Mouse (Mus musculus) cerebellum, postnatal 14 days (tissue): ENCODE measurements around the gene Art4.
"Not testable (repeated sequence)": the region's sequence is repeated elsewhere in the genome, so short reads cannot be mapped to it uniquely, and the experiment has no call there.

Experiments used
- DNase-seq, 2 experiments: peaks; one replicate each; pipeline ENCODE4 v3.0.0; 2021; ENCODE audit warnings: mixed read lengths in 2 of 2

The Art4 gene

GRCm38 (mm10) chr6:136857186-136857872, at the start of gene Art4:
TSS of gene Art4 (minus strand) at chr6:136857733.
- no peak for DNase-seq

GRCm38 (mm10) chr6:136906937-136907293, 49.4 kb upstream of the Art4 start:
- no peak for DNase-seq

- no peak for DNase-seq
These were observed 48.9 kb upstream of the Art4 start for GRCm38 (mm10) chr6:136906283-136906936.

GRCm38 (mm10) chr6:136903885-136904470, 46.4 kb upstream of the Art4 start:
- no peak for DNase-seq

- no peak for DNase-seq
These were observed 45.0 kb upstream of the Art4 start for GRCm38 (mm10) chr6:136902527-136902926.

GRCm38 (mm10) chr6:136901010-136901409, 43.5 kb upstream of the Art4 start:
- DNase-seq, result no peak

GRCm38 (mm10) chr6:136900369-136901009, 43.0 kb upstream of the Art4 start:
- DNase-seq, result no peak

GRCm38 (mm10) chr6:136898954-136899353, 41.4 kb upstream of the Art4 start:
- no peak for DNase-seq

GRCm38 (mm10) chr6:136898222-136898621, 40.7 kb upstream of the Art4 start:
- DNase-seq, result no peak

- no peak for DNase-seq
These were observed 40.3 kb upstream of the Art4 start for GRCm38 (mm10) chr6:136897789-136898188.

GRCm38 (mm10) chr6:136894532-136895339, 37.2 kb upstream of the Art4 start:
- no peak for DNase-seq

- DNase-seq, result no peak
These were observed 34.5 kb upstream of the Art4 start for GRCm38 (mm10) chr6:136892002-136892401.

GRCm38 (mm10) chr6:136889554-136889953, 32.0 kb upstream of the Art4 start:
- no peak for DNase-seq

- DNase-seq, result no peak
These were observed 31.5 kb upstream of the Art4 start for GRCm38 (mm10) chr6:136889067-136889466.

- DNase-seq, result no peak
These were observed 30.3 kb upstream of the Art4 start for GRCm38 (mm10) chr6:136887854-136888253.

GRCm38 (mm10) chr6:136884766-136885165, 27.2 kb upstream of the Art4 start:
- not testable (repeated sequence) for DNase-seq

- no peak for DNase-seq
These were observed 26.4 kb upstream of the Art4 start for GRCm38 (mm10) chr6:136883961-136884360.

- no peak for DNase-seq
These were observed 25.9 kb upstream of the Art4 start for GRCm38 (mm10) chr6:136883431-136883915.

- DNase-seq, result no peak
These were observed 24.1 kb upstream of the Art4 start for GRCm38 (mm10) chr6:136881678-136882077.

GRCm38 (mm10) chr6:136875670-136876069, 18.1 kb upstream of the Art4 start, which contains the start of gene Mgp:
TSS of gene Mgp (minus strand) at chr6:136875823.
- peak in 1 of 2 experiments; percentile 9 for DNase-seq

GRCm38 (mm10) chr6:136874599-136874998, 17.1 kb upstream of the Art4 start:
- peak; percentile 19 to 26 for DNase-seq

- DNase-seq, result no peak
These were observed 11.4 kb upstream of the Art4 start for GRCm38 (mm10) chr6:136868921-136869320.

GRCm38 (mm10) chr6:136866150-136866549, 8.6 kb upstream of the Art4 start:
- no peak for DNase-seq
